Mouse (Mus musculus) liver, adult 2 months (tissue): ENCODE data around the gene Zfp865. TPM values are rescaled to one million over a fixed set of nuclear protein-coding genes. Genes with fewer than 3 reads are reported as not detected.
"Not testable (repeated sequence)": the region's sequence is repeated elsewhere in the genome, so short reads cannot be mapped to it uniquely, and the experiment has no call there.

Experiments
- DNase-seq: peaks from one replicate; pipeline ENCODE4 v3.0.0-alpha.2; 2011; ENCODE audit warnings: low read depth, low spot score; ENCODE audit errors: extremely low read depth
- H3K27ac ChIP-seq: fragments of 200-500 bp; replicated peaks from 2 replicates; pipeline ENCODE4 v1.5.1; 2012; ENCODE audit warnings: low read depth, mild to moderate bottlenecking, control low read depth, inconsistent platforms, low read length; ENCODE audit not compliant: insufficient read depth
- H3K27me3 ChIP-seq: fragments of 200-500 bp; 2 replicates; pipeline ENCODE4 v1.6.1; 2012; ENCODE audit warnings: mild to moderate bottlenecking, moderate library complexity, low read length, inconsistent platforms; ENCODE audit not compliant: control insufficient read depth, insufficient read depth
- H3K36me3 ChIP-seq: fragments of 200-500 bp; 2 replicates; pipeline ENCODE4 v1.6.1; 2012; ENCODE audit warnings: low read length, inconsistent platforms; ENCODE audit not compliant: control insufficient read depth, insufficient read depth
- H3K4me1 ChIP-seq: fragments of 200-500 bp; 2 replicates; pipeline ENCODE4 v1.6.1; 2011; ENCODE audit warnings: low read length; ENCODE audit not compliant: control insufficient read depth, insufficient read depth
- H3K4me3 ChIP-seq: fragments of 200-500 bp; 2 replicates; pipeline ENCODE4 v1.5.1; 2011; ENCODE audit warnings: low read depth, mild to moderate bottlenecking, control low read depth, low read length, moderate library complexity; ENCODE audit not compliant: insufficient read depth
- H3K79me2 ChIP-seq: fragments of 200-500 bp; 2 replicates; pipeline ENCODE4 v1.6.1; 2012; ENCODE audit warnings: inconsistent platforms, mild to moderate bottlenecking, low read length, moderate library complexity; ENCODE audit not compliant: control insufficient read depth, insufficient read depth
- H3K9ac ChIP-seq: fragments of 200-500 bp; 2 replicates; pipeline ENCODE4 v1.6.1; 2012; ENCODE audit warnings: low read depth, mild to moderate bottlenecking, control low read depth, inconsistent platforms, low read length
- CTCF ChIP-seq: fragments of 200-500 bp; IDR thresholded peaks from 2 replicates; pipeline ENCODE4 v1.5.1; 2011; ENCODE audit warnings: low read depth, low read length, control low read depth
- POLR2A ChIP-seq: fragments of 200-500 bp; IDR thresholded peaks from 2 replicates; pipeline ENCODE4 v1.6.1; 2011; ENCODE audit warnings: low read length, control low read depth; ENCODE audit not compliant: insufficient read depth; ENCODE audit errors: extremely low read depth
- WGBS: fragments of 180-500 bp; shearing (Covaris S2); methylation state at CpG from one replicate; pipeline ENCODE4 v1.1.7; 2018; 5-methylcytosine and 5-hydroxymethylcytosine counted together
- polyA plus RNA-seq: library from polyadenylated mRNA; depleted of rRNA; stranded (reverse); fragments of >200 nt; gene quantifications from 2 replicates; pipeline ENCODE4 v1.2.3, GENCODE M21; 2012
- total RNA-seq: library from RNA; depleted of rRNA; stranded (reverse); fragments of >200 nt; gene quantifications from 2 replicates; pipeline ENCODE4 v1.2.3, GENCODE M21; 2014

The Zfp865 gene
- total and polyA plus RNA-seq, 2 experiments = 4.1 to 14.6 TPM

- peaks cover 3% of the 10 kb centered on the region for H3K27me3 ChIP-seq
- peak; percentile 73 for DNase-seq
- H3K27ac ChIP-seq = peak within 1 kb of the TSS; percentile 99
- peak within 1 kb of the TSS; percentile 91 for H3K9ac ChIP-seq
- H3K4me3 ChIP-seq = peak within 1 kb of the TSS; percentile 79
- TF ChIP-seq POLR2A (peak; percentile 39; the same call in 1 of the 2 replicates), CTCF (no peak)
- under 1% methylated on average over 59 of the region's 65 CpGs for WGBS
- peaks cover 10% of the 10 kb centered on the region for H3K4me1 ChIP-seq
- H3K79me2 ChIP-seq = peaks cover 29% of the 10 kb centered on the region; the same call in 1 of the 2 replicates
- H3K36me3 ChIP-seq = peaks cover 5% of the 10 kb centered on the region; the same call in 1 of the 2 replicates
These were observed 41.7 kb downstream of the Zfp865 start, which contains the start of gene U2af2 for GRCm38 (mm10) chr7:5061774-5062359. Gene U2af2, plus strand, starts transcription at chr7:5062143.

- peak overlapping the region; percentile 84 for H3K9ac ChIP-seq
- peak overlapping the region; percentile 79 for H3K27ac ChIP-seq
- peak overlapping the region; percentile 74 for H3K4me3 ChIP-seq
- H3K27me3 ChIP-seq = no peaks in the 10 kb centered on the region
- H3K36me3 ChIP-seq = peaks cover 5% of the 10 kb centered on the region; the same call in 1 of the 2 replicates
- peak; percentile 68 for DNase-seq
- H3K4me1 ChIP-seq = peaks cover 10% of the 10 kb centered on the region
- H3K79me2 ChIP-seq = peaks cover 35% of the 10 kb centered on the region; the same call in 1 of the 2 replicates
- TF ChIP-seq POLR2A (no peak), CTCF (no peak)
- WGBS = under 1% methylated on average over 49 of the region's 51 CpGs
These were observed 42.3 kb downstream of the Zfp865 start for GRCm38 (mm10) chr7:5062360-5063001.

GRCm38 (mm10) chr7:5064886-5065285 is 44.7 kb downstream of the Zfp865 start:
- WGBS = 79% methylated on average over 6 of the region's 6 CpGs
- no peak for DNase-seq
- TF ChIP-seq POLR2A = no peak
- TF ChIP-seq CTCF = no peak
- Histone ChIP-seq H3K4me3 (no peak overlapping the region), H3K27ac (no peak overlapping the region), H3K27me3 (no peaks in the 10 kb centered on the region), H3K9ac (no peak overlapping the region), H3K36me3 (peaks cover 19% of the 10 kb centered on the region), H3K4me1 (peaks cover 10% of the 10 kb centered on the region), H3K79me2 (peaks cover 50% of the 10 kb centered on the region)

GRCm38 (mm10) chr7:5073586-5073985 is 53.4 kb downstream of the Zfp865 start:
- no peak for DNase-seq
- peaks cover 81% of the 10 kb centered on the region for H3K36me3 ChIP-seq

GRCm38 (mm10) chr7:5074984-5075383 is 54.8 kb downstream of the Zfp865 start:
- peaks cover 19% of the 10 kb centered on the region for H3K79me2 ChIP-seq
- H3K36me3 ChIP-seq = peaks cover 74% of the 10 kb centered on the region
- TF ChIP-seq CTCF (no peak), POLR2A (no peak)
- H3K9ac ChIP-seq = no peak overlapping the region
- DNase-seq = no peak
- H3K27me3 ChIP-seq = no peaks in the 10 kb centered on the region
- WGBS = 89% methylated on average over 5 of the region's 5 CpGs
- H3K27ac ChIP-seq = no peak overlapping the region
- H3K4me1 ChIP-seq = no peaks in the 10 kb centered on the region
- no peak overlapping the region for H3K4me3 ChIP-seq

More at GRCm38 (mm10) chr7:5073586-5073985, 53.4 kb downstream of the Zfp865 start:
- 76% methylated on average over 1 of the region's 1 CpGs for WGBS
- H3K27me3 ChIP-seq = no peaks in the 10 kb centered on the region
- no peak overlapping the region for H3K9ac ChIP-seq
- H3K4me1 ChIP-seq = no peaks in the 10 kb centered on the region
- no peak overlapping the region for H3K27ac ChIP-seq
- no peak overlapping the region for H3K4me3 ChIP-seq
- TF ChIP-seq POLR2A = no peak
- TF ChIP-seq CTCF = no peak
- H3K79me2 ChIP-seq = peaks cover 27% of the 10 kb centered on the region

- WGBS = 89% methylated on average over 2 of the region's 2 CpGs
- peaks cover 55% of the 10 kb centered on the region for H3K36me3 ChIP-seq
- TF ChIP-seq POLR2A (no peak), CTCF (no peak)
- no peaks in the 10 kb centered on the region for H3K27me3 ChIP-seq
- H3K4me3 ChIP-seq = no peak overlapping the region
- H3K4me1 ChIP-seq = peaks cover 9% of the 10 kb centered on the region
- no peak for DNase-seq
- H3K79me2 ChIP-seq = peaks cover 16% of the 10 kb centered on the region
- no peak overlapping the region for H3K27ac ChIP-seq
- H3K9ac ChIP-seq = no peak overlapping the region
These were observed 56.8 kb downstream of the Zfp865 start for GRCm38 (mm10) chr7:5076931-5077330.

GRCm38 (mm10) chr7:5079365-5080009 is 59.3 kb downstream of the Zfp865 start:
- not testable (repeated sequence) for DNase-seq, H3K27me3 ChIP-seq
- peaks cover 35% of the 10 kb centered on the region for H3K36me3 ChIP-seq
- WGBS = 48% methylated on average over 9 of the region's 13 CpGs
- H3K9ac ChIP-seq = peak overlapping the region; percentile 61
- peak overlapping the region; percentile 97 for H3K4me3 ChIP-seq
- peaks cover 19% of the 10 kb centered on the region for H3K4me1 ChIP-seq
- peaks cover 23% of the 10 kb centered on the region for H3K79me2 ChIP-seq
- H3K27ac ChIP-seq = peak overlapping the region; percentile 65; the same call in 1 of the 2 replicates
